Mouse (Mus musculus) liver, adult 2 months (tissue): ENCODE results near the gene Icam4.

Experiments used
- CTCF ChIP-seq: fragments of 200-500 bp; IDR thresholded peaks from 2 replicates; pipeline ENCODE4 v1.5.1; 2011; ENCODE audit warnings: low read depth, low read length, control low read depth
- POLR2A ChIP-seq: fragments of 200-500 bp; IDR thresholded peaks from 2 replicates; pipeline ENCODE4 v1.6.1; 2011; ENCODE audit warnings: low read length, control low read depth; ENCODE audit not compliant: insufficient read depth; ENCODE audit errors: extremely low read depth

DNA sequence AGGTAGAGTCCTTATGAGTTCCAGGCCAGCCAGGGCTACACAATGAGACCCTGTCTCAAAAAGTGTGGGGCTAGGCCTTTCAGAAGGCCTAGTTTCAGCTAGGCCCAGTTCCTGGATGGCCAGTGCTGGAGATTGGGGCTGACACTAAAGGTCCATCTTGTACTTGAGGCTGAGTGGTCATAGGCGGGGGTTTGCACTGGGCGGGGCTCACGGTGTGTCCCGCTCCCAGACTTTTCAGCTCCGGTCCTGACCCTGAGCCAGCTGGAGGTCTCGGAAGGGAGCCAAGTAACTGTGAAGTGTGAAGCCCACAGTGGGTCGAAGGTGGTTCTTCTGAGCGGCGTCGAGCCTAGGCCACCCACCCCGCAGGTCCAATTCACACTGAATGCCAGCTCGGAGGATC is 2.3 kb upstream of the Icam4 start:
- TF ChIP-seq CTCF (no peak), POLR2A (no peak)
